Mouse (Mus musculus) liver (tissue): ENCODE measurements around the gene Mosmo.
A peak's percentile ranks its signal among the peaks of the same experiment; 100 is the strongest.

ENCODE experiments used
- DNase-seq: peaks from one replicate; pipeline ENCODE4 v3.0.0-alpha.2; 2020; ENCODE audit warnings: mixed read lengths

Gene Mosmo

GRCm38 (mm10) chr7:120677001-120677643 lies at the start of gene Mosmo:
Mosmo (plus strand) TSS chr7:120677618.
- peak; percentile 84 for DNase-seq

DNA sequence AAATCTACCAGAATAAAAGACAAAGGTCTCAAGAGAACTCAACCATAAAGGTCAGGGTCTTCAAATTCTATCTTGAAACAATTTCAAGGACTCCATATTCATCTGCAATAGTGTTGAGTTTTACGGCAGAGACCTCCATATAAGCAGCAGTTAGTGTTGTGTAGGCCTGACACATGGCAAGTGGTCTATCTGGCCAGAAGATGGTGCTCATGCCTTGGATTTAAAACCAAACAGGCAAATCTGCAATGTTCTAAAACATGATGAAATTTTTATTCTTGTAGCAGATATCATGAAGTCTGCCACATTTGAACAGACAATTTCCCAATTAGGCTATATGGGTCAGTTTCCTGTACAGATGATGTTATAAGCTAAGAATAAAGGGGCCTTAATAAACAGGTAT lies 44.9 kb upstream of the Mosmo start:
- no peak for DNase-seq

DNA sequence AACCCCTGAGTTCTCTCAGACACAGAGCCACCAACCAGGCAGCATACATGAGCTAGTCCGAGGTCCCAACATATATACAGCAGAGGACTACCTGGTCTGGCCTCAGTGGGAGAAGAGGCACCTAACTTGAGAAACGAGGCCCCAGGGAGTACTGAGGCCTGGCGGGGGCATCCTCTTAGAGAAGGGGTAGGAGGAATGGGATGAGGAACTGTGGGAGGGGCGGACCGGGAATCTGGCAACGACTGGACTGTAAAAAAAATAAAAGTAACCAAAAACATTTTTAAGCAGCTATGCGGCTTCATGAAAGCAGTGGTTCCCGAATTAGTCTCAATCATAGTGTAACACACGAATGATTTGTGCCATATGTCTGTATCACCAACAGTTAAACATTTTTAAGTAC lies 43.1 kb upstream of the Mosmo start:
- peak; percentile 8 for DNase-seq

- DNase-seq = peak; percentile 94
These were observed 42.6 kb upstream of the Mosmo start, which contains the start of gene Uqcrc2 for GRCm38 (mm10) chr7:120634711-120635361. Uqcrc2 (plus strand) TSS chr7:120635176.

GRCm38 (mm10) chr7:120635362-120635781 lies 42.0 kb upstream of the Mosmo start:
- DNase-seq = no peak

GRCm38 (mm10) chr7:120635821-120636220 lies 41.6 kb upstream of the Mosmo start:
- DNase-seq = peak; percentile 15

DNA sequence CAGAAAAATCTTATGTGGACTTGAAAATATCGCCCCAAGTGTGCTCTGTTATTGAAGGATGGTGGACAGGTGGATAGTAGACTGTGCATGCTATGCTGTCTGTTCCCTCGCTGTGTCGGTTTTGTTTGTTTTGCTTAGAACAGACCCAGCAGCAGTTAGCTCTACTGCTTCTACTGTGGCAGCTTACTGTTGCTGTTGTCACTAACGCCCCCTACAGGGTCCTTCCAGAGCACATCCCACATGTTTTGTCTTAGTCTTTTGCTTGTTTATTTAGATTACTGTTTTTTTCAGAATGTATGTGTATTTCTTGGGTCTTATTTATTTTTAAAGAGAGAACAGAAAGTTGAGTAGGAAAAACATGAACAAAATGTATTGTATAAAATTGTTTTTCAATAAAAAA lies 34.2 kb upstream of the Mosmo start:
- no peak for DNase-seq

GRCm38 (mm10) chr7:120647849-120648248 lies 29.6 kb upstream of the Mosmo start:
- DNase-seq = no peak

GRCm38 (mm10) chr7:120662079-120662478 lies 15.3 kb upstream of the Mosmo start:
- peak; percentile 12 for DNase-seq

- DNase-seq = peak; percentile 75
These were observed 7.1 kb upstream of the Mosmo start, which contains the start of gene Pdzd9 for GRCm38 (mm10) chr7:120670153-120670875. Pdzd9 (minus strand) TSS chr7:120670343.

- no peak for DNase-seq
These were observed 6.1 kb upstream of the Mosmo start for GRCm38 (mm10) chr7:120671271-120671670.

- DNase-seq = peak; percentile 62
These were observed 530 bp downstream of the Mosmo start for GRCm38 (mm10) chr7:120677764-120678531.

GRCm38 (mm10) chr7:120679023-120679422 lies 1.6 kb downstream of the Mosmo start:
- DNase-seq = no peak

GRCm38 (mm10) chr7:120682002-120682401 lies 4.6 kb downstream of the Mosmo start:
- no peak for DNase-seq

DNA sequence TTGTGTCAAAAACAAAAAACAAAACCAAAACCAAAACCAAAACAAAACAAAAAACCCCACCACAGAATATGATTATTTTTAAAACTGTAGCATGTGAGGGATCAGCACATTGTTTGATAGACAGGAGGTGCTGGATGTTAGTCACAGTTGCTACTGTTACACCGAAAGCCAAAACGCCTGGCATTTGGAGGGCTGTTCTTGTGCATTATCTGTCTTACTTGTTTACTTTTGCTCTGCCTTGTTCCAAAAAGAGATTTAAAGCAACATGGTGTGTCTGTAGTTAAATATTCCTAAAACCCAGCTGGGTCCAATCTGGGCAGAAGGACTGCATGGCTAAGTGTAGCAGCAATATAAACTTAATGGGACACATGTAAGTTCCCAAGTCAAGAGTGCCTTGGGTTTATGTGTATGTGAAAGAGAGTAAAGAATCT lies 7.3 kb downstream of the Mosmo start:
- DNase-seq = no peak

DNA sequence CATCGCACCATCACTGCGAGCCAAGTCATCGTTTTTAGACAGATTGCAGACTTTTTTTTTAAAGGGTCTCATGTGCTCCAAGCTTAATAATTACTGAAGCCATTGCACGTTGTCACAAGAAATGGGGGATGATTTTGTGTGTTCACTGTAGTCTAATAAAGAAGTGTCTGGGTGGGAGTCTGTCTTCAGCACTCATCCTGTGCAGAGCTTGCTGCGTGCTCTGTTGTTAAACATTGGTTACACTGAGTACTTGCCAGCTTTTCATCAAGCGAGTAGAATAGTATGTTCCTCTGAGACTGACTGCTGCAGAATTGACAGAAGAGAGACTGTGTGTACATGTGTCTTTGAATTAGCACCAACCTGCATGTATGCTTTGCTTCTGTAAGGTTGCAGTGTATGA lies 7.8 kb downstream of the Mosmo start:
- DNase-seq = no peak

DNA sequence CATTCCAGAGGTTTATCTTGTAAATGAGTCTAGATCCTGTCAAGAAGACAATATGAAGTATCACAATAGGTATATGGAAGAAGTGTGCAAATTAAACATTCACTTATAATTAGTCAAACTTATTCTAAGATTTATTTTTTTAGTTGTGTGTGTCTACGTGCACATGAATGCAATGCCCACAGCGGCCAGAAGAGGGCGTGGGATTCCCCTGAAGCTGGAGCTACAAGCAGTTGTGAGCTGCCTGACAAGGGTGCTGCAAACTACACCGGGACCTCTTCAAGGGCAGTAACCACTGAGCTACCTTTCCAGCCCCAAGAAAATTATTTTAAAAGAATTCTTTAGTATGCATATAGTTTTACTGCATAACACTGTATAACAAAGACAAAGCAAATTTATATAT lies 13.2 kb downstream of the Mosmo start:
- peak; percentile 48 for DNase-seq

- DNase-seq = no peak
These were observed 16.5 kb downstream of the Mosmo start for GRCm38 (mm10) chr7:120693831-120694375.

DNA sequence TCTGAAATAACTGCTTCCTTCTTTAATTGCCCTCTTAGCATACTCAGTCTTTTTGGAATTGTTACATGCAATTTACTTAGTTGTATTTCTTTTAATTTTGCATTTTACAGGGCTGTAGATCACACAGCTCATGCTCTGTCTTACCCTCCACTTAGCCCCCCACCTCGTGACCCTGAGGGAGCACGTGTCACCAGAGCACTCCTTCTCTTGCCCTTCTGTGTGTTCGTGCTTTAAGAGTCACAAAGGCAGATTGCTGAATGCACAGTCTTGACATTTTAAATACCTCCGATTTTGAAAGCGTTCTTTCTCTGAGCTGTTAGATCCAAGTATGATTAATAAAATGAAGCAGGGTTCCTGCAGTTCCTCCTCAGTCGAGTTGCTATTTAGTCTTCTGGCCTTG lies 17.8 kb downstream of the Mosmo start:
- DNase-seq = no peak

- no peak for DNase-seq
These were observed 18.2 kb downstream of the Mosmo start for GRCm38 (mm10) chr7:120695641-120696040.

GRCm38 (mm10) chr7:120696331-120696730 lies 18.9 kb downstream of the Mosmo start:
- no peak for DNase-seq

DNA sequence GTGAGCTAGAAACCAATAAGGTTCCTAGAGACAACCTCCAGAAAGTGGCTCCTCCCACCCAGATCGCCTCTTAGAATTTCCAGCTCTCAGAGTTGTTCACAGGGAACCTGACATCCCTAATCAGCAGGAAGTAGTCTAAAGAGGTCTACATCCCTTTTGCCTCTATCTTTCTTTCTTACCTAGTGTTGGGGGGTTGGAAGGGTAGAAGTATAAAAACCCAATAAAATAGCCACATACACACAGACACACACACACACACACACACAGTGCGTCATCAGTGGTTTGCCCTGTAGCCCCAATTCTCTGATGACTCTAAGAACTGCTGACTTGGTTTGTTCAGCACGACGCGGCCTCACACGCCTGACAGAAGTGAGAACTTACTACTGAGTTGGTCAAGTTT lies 22.2 kb downstream of the Mosmo start:
- DNase-seq = no peak

DNA sequence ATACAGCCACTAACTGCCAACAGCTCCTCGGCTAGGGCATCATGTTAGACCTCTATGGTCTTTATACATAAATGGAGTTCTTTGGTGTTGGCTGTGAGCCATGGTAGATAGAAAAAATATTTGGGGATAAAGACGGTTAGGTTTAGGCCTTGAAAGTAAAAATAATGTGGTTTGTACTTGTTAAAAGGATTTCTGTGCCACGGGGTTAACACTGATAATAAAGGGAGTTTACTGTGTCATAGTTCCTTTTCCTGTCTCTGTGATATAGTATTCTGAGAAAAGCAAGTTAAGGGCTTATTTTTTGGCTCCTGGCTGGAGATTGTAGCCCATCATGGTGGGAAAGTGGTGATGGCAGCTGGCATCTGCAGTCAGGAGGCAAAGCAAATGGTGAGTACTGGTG lies 26.5 kb downstream of the Mosmo start:
- DNase-seq = no peak
